Mouse (Mus musculus): ENCODE results near the gene Kctd15. TPM values are rescaled to one million over a fixed set of nuclear protein-coding genes. Genes with fewer than 3 reads are reported as not detected.

The Kctd15 gene
- polyA plus RNA-seq, 1 experiment from 2014 or later = 15.9 TPM

GRCm38 (mm10) chr7:34618141-34618890 is 38.2 kb downstream of the Kctd15 start:
- Histone ChIP-seq H3K9ac (ENCODE audit: low read length) (no peak overlapping the region), H3K9me3 (ENCODE audit: control insufficient read depth, low read length) (no peaks in the 10 kb centered on the region), H3K4me2 (no peak overlapping the region), H3K36me3 (ENCODE audit: control insufficient read depth, insufficient read depth, low read length) (no peaks in the 10 kb centered on the region), H3K27ac (ENCODE audit: low read depth, low read length) (no peak overlapping the region), H3K4me1 (ENCODE audit: control insufficient read depth, insufficient read depth, low read length) (no peaks in the 10 kb centered on the region), H3K4me3 (ENCODE audit: low read depth, low read length) (no peak overlapping the region), H3K27me3 (ENCODE audit: control insufficient read depth, insufficient read depth, low read length) (no peaks in the 10 kb centered on the region)
- 89% methylated on average over 11 of the region's 11 CpGs for WGBS
- DNase-seq (ENCODE audit: low spot score, missing footprints) (peak; percentile 68), ATAC-seq (ENCODE audit: low FRiP score) (no peak)

- no peak overlapping the region for H3K4me2 ChIP-seq
- no peak for ATAC-seq (ENCODE audit: low FRiP score)
These were observed 40.3 kb downstream of the Kctd15 start for GRCm38 (mm10) chr7:34616275-34616674.

GRCm38 (mm10) chr7:34610445-34610844 is 46.1 kb downstream of the Kctd15 start:
- Histone ChIP-seq H3K4me1 (ENCODE audit: control insufficient read depth, insufficient read depth, low read length) (peaks cover 3% of the 10 kb centered on the region; the same call in 1 of the 2 replicates), H3K27ac (ENCODE audit: low read depth, low read length) (no peak overlapping the region), H3K4me3 (ENCODE audit: low read depth, low read length) (no peak overlapping the region), H3K9me3 (ENCODE audit: control insufficient read depth, low read length) (no peaks in the 10 kb centered on the region), H3K36me3 (ENCODE audit: control insufficient read depth, insufficient read depth, low read length) (no peaks in the 10 kb centered on the region), H3K4me2 (no peak overlapping the region), H3K27me3 (ENCODE audit: control insufficient read depth, insufficient read depth, low read length) (no peaks in the 10 kb centered on the region), H3K9ac (ENCODE audit: low read length) (no peak overlapping the region)
- DNase-seq (ENCODE audit: low spot score, missing footprints) (peak; percentile 49), ATAC-seq (ENCODE audit: low FRiP score) (no peak)
- WGBS = 71% methylated on average over 6 of the region's 6 CpGs

More at GRCm38 (mm10) chr7:34616275-34616674, 40.3 kb downstream of the Kctd15 start:
- H3K4me3 ChIP-seq (ENCODE audit: low read depth, low read length) = no peak overlapping the region
- no peaks in the 10 kb centered on the region for H3K27me3 ChIP-seq (ENCODE audit: control insufficient read depth, insufficient read depth, low read length)
- 86% methylated on average over 2 of the region's 2 CpGs for WGBS
- DNase-seq (ENCODE audit: low spot score, missing footprints) = peak; percentile 6
- no peaks in the 10 kb centered on the region for H3K4me1 ChIP-seq (ENCODE audit: control insufficient read depth, insufficient read depth, low read length)
- H3K27ac ChIP-seq (ENCODE audit: low read depth, low read length) = no peak overlapping the region
- no peaks in the 10 kb centered on the region for H3K9me3 ChIP-seq (ENCODE audit: control insufficient read depth, low read length)
- H3K36me3 ChIP-seq (ENCODE audit: control insufficient read depth, insufficient read depth, low read length) = no peaks in the 10 kb centered on the region
- H3K9ac ChIP-seq (ENCODE audit: low read length) = no peak overlapping the region

- DNase-seq (ENCODE audit: low spot score, missing footprints) (peak; percentile 84), ATAC-seq (ENCODE audit: low FRiP score) (no peak)
- Histone ChIP-seq H3K9ac (ENCODE audit: low read length) (no peak overlapping the region), H3K36me3 (ENCODE audit: control insufficient read depth, insufficient read depth, low read length) (no peaks in the 10 kb centered on the region), H3K27me3 (ENCODE audit: control insufficient read depth, insufficient read depth, low read length) (no peaks in the 10 kb centered on the region), H3K9me3 (ENCODE audit: control insufficient read depth, low read length) (no peaks in the 10 kb centered on the region), H3K4me3 (ENCODE audit: low read depth, low read length) (no peak overlapping the region), H3K4me1 (ENCODE audit: control insufficient read depth, insufficient read depth, low read length) (peaks cover 3% of the 10 kb centered on the region; the same call in 1 of the 2 replicates), H3K27ac (ENCODE audit: low read depth, low read length) (peak overlapping the region; percentile 35; the same call in 1 of the 2 replicates), H3K4me2 (no peak overlapping the region)
- WGBS = 86% methylated on average over 5 of the region's 5 CpGs
These were observed 49.1 kb downstream of the Kctd15 start for GRCm38 (mm10) chr7:34607334-34607970.

- H3K36me3 ChIP-seq (ENCODE audit: control insufficient read depth, insufficient read depth, low read length) = no peaks in the 10 kb centered on the region
- no peaks in the 10 kb centered on the region for H3K9me3 ChIP-seq (ENCODE audit: control insufficient read depth, low read length)
- no peak overlapping the region for H3K27ac ChIP-seq (ENCODE audit: low read depth, low read length)
- no peaks in the 10 kb centered on the region for H3K27me3 ChIP-seq (ENCODE audit: control insufficient read depth, insufficient read depth, low read length)
- peaks cover 3% of the 10 kb centered on the region; the same call in 1 of the 2 replicates for H3K4me1 ChIP-seq (ENCODE audit: control insufficient read depth, insufficient read depth, low read length)
- DNase-seq (ENCODE audit: low spot score, missing footprints) (peak; percentile 81), ATAC-seq (ENCODE audit: low FRiP score) (peak; percentile 44; the same call in 1 of the 2 replicates)
- H3K4me2 ChIP-seq = no peak overlapping the region
- 33% methylated on average over 11 of the region's 11 CpGs for WGBS
- H3K9ac ChIP-seq (ENCODE audit: low read length) = no peak overlapping the region
- no peak overlapping the region for H3K4me3 ChIP-seq (ENCODE audit: low read depth, low read length)
These were observed 49.8 kb downstream of the Kctd15 start for GRCm38 (mm10) chr7:34606729-34607128.

GRCm38 (mm10) chr7:34606051-34606450 is 50.5 kb downstream of the Kctd15 start:
- Histone ChIP-seq H3K9ac (ENCODE audit: low read length) (0 out of 2 replicates have a peak overlapping the region, but pooled peaks have one; percentile 12), H3K36me3 (ENCODE audit: control insufficient read depth, insufficient read depth, low read length) (no peaks in the 10 kb centered on the region), H3K27me3 (ENCODE audit: control insufficient read depth, insufficient read depth, low read length) (no peaks in the 10 kb centered on the region), H3K4me3 (ENCODE audit: low read depth, low read length) (no peak overlapping the region), H3K4me1 (ENCODE audit: control insufficient read depth, insufficient read depth, low read length) (peaks cover 3% of the 10 kb centered on the region; the same call in 1 of the 2 replicates), H3K9me3 (ENCODE audit: control insufficient read depth, low read length) (no peaks in the 10 kb centered on the region), H3K27ac (ENCODE audit: low read depth, low read length) (no peak overlapping the region), H3K4me2 (no peak overlapping the region)
- 40% methylated on average over 15 of the region's 15 CpGs for WGBS
- no peak for DNase-seq (ENCODE audit: low spot score, missing footprints)
- no peak for ATAC-seq (ENCODE audit: low FRiP score)

GRCm38 (mm10) chr7:34598576-34598975 is 58.0 kb downstream of the Kctd15 start:
- H3K9me3 ChIP-seq (ENCODE audit: control insufficient read depth, low read length) = no peaks in the 10 kb centered on the region
- WGBS = 74% methylated on average over 9 of the region's 9 CpGs
- H3K4me2 ChIP-seq = no peak overlapping the region
- peaks cover 6% of the 10 kb centered on the region for H3K4me1 ChIP-seq (ENCODE audit: control insufficient read depth, insufficient read depth, low read length)
- no peak overlapping the region for H3K27ac ChIP-seq (ENCODE audit: low read depth, low read length)
- no peak overlapping the region for H3K9ac ChIP-seq (ENCODE audit: low read length)
- no peak overlapping the region for H3K4me3 ChIP-seq (ENCODE audit: low read depth, low read length)
- ATAC-seq (ENCODE audit: low FRiP score) = no peak
- H3K27me3 ChIP-seq (ENCODE audit: control insufficient read depth, insufficient read depth, low read length) = no peaks in the 10 kb centered on the region
- no peaks in the 10 kb centered on the region for H3K36me3 ChIP-seq (ENCODE audit: control insufficient read depth, insufficient read depth, low read length)
- peak; percentile 79 for DNase-seq (ENCODE audit: low spot score, missing footprints)

GRCm38 (mm10) chr7:34597986-34598385 is 58.5 kb downstream of the Kctd15 start:
- no peak for ATAC-seq (ENCODE audit: low FRiP score)
- peak; percentile 61 for DNase-seq (ENCODE audit: low spot score, missing footprints)
- H3K27ac ChIP-seq (ENCODE audit: low read depth, low read length) = no peak overlapping the region
- H3K4me1 ChIP-seq (ENCODE audit: control insufficient read depth, insufficient read depth, low read length) = peaks cover 6% of the 10 kb centered on the region
- WGBS = 92% methylated on average over 9 of the region's 9 CpGs
- no peaks in the 10 kb centered on the region for H3K9me3 ChIP-seq (ENCODE audit: control insufficient read depth, low read length)
- H3K4me2 ChIP-seq = no peak overlapping the region
- no peak overlapping the region for H3K9ac ChIP-seq (ENCODE audit: low read length)
- H3K4me3 ChIP-seq (ENCODE audit: low read depth, low read length) = no peak overlapping the region
- H3K36me3 ChIP-seq (ENCODE audit: control insufficient read depth, insufficient read depth, low read length) = no peaks in the 10 kb centered on the region
- no peaks in the 10 kb centered on the region for H3K27me3 ChIP-seq (ENCODE audit: control insufficient read depth, insufficient read depth, low read length)

Data from midbrain, embryonic 11.5 days (tissue).